Mouse (Mus musculus) heart, embryonic 15.5 days (tissue): Measurements from ENCODE around the gene Slc6a12. TPM values are rescaled to one million over a fixed set of nuclear protein-coding genes. Genes with fewer than 3 reads are reported as not detected.
A peak's percentile ranks its signal among the peaks of the same experiment; 100 is the strongest.

ENCODE experiments used
- ATAC-seq: fragments of 200-750 bp; cut with Nextera tagmentation; replicated peaks from 2 replicates; pipeline ENCODE4 v1.8.0; 2017; ENCODE audit warnings: low read depth, moderate TSS enrichment; ENCODE audit not compliant: insufficient number of reproducible peaks, insufficient read depth, low FRiP score
- H3K27ac ChIP-seq: fragments of 300-500 bp; sonication (generic); 2 replicates; pipeline ENCODE4 v1.5.1; 2015; ENCODE audit warnings: mild to moderate bottlenecking, inconsistent platforms
- H3K27me3 ChIP-seq: fragments of 300-500 bp; sonication (generic); 2 replicates; pipeline ENCODE4 v1.6.1; 2015; ENCODE audit warnings: inconsistent platforms
- H3K36me3 ChIP-seq: fragments of 300-500 bp; sonication (generic); 2 replicates; pipeline ENCODE4 v1.6.1; 2015; ENCODE audit warnings: mild to moderate bottlenecking, inconsistent platforms
- H3K4me1 ChIP-seq: fragments of 300-500 bp; sonication (generic); replicated peaks from 2 replicates; pipeline ENCODE4 v1.6.1; 2015; ENCODE audit warnings: inconsistent platforms
- H3K4me2 ChIP-seq: fragments of 300-500 bp; sonication (generic); 2 replicates; pipeline ENCODE4 v1.6.1; 2015; ENCODE audit warnings: inconsistent platforms, mild to moderate bottlenecking, moderate library complexity
- H3K4me3 ChIP-seq: fragments of 300-500 bp; sonication (generic); 2 replicates; pipeline ENCODE4 v1.5.1; 2015; ENCODE audit warnings: mild to moderate bottlenecking, inconsistent platforms
- H3K9ac ChIP-seq: fragments of 300-500 bp; sonication (generic); 2 replicates; pipeline ENCODE4 v1.6.1; 2015; ENCODE audit warnings: mild to moderate bottlenecking, inconsistent platforms
- H3K9me3 ChIP-seq: fragments of 300-500 bp; sonication (generic); replicated peaks from 2 replicates; pipeline ENCODE4 v1.6.1; 2016; ENCODE audit warnings: inconsistent platforms
- WGBS: fragments of 180-500 bp; shearing (Covaris S2); methylation state at CpG from one replicate; pipeline ENCODE4 v1.1.7; 2015; ENCODE audit warnings: mixed read lengths; 5-methylcytosine and 5-hydroxymethylcytosine counted together
- polyA plus RNA-seq: library from polyadenylated mRNA; unstranded; fragments of >200 nt; fragmentation: Nextera tagmentation; extraction: Ambion mirVana; gene quantifications from 2 replicates; pipeline ENCODE4 v1.2.1, GENCODE M21; 2015

Slc6a12 gene
- not detected in 2 replicates for polyA plus RNA-seq

- Histone ChIP-seq H3K4me2 (no peak within 1 kb of the TSS), H3K27me3 (peaks cover 26% of the 10 kb centered on the region), H3K4me3 (no peak within 1 kb of the TSS), H3K27ac (no peak within 1 kb of the TSS), H3K9ac (no peak within 1 kb of the TSS), H3K9me3 (no peaks in the 10 kb centered on the region), H3K4me1 (no peaks in the 10 kb centered on the region), H3K36me3 (no peaks in the 10 kb centered on the region)
- WGBS = 70% methylated on average over 15 of the region's 15 CpGs
- no peak for ATAC-seq
Observed at GRCm38 (mm10) chr6:121343026-121343770, at the start of gene Slc6a12. Slc6a12 (plus strand) TSS chr6:121343076.

GRCm38 (mm10) chr6:121299317-121299716 is 43.6 kb upstream of the Slc6a12 start:
- H3K4me2 ChIP-seq = no peak overlapping the region
- ATAC-seq = no peak
- no peaks in the 10 kb centered on the region for H3K36me3 ChIP-seq
- H3K27me3 ChIP-seq = no peaks in the 10 kb centered on the region
- no peak overlapping the region for H3K27ac ChIP-seq
- no peak overlapping the region for H3K4me3 ChIP-seq
- 51% methylated on average over 7 of the region's 7 CpGs for WGBS
- H3K4me1 ChIP-seq = peaks cover 12% of the 10 kb centered on the region
- H3K9me3 ChIP-seq = no peaks in the 10 kb centered on the region
- H3K9ac ChIP-seq = no peak overlapping the region

DNA sequence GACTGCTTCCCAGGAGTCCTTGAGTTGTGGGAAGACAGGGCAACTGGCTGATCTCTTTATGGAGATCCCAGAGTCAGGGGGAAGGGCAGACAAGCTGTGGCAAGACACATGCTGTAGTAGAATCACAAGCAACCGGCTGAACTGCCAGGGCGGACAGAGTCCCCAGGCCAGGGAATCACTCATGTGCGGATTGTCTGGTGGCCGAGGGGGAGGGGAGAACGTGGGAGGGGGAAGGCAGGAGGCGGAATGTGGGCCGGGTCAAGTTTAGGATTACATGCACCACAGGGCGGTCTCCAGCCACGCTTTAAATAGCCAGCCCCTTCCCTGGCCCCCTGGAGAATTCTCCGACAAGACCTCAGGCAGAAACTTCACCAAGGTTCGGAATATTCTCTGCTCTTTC is 42.9 kb upstream of the Slc6a12 start, which contains the start of gene Slc6a13:
TSS of gene Slc6a13 (plus strand) at position 274 of the 400 bp plus-strand sequence.
- no peaks in the 10 kb centered on the region for H3K9me3 ChIP-seq
- H3K4me1 ChIP-seq = peaks cover 12% of the 10 kb centered on the region
- no peak within 1 kb of the TSS for H3K9ac ChIP-seq
- no peaks in the 10 kb centered on the region for H3K36me3 ChIP-seq
- H3K4me3 ChIP-seq = peak within 1 kb of the TSS; percentile 22
- peak; percentile 85 for ATAC-seq
- H3K27me3 ChIP-seq = no peaks in the 10 kb centered on the region
- 5% methylated on average over 11 of the region's 11 CpGs for WGBS
- peak within 1 kb of the TSS; percentile 44 for H3K4me2 ChIP-seq
- H3K27ac ChIP-seq = peak within 1 kb of the TSS; percentile 44

GRCm38 (mm10) chr6:121300504-121300903 is 42.4 kb upstream of the Slc6a12 start:
- H3K27ac ChIP-seq = peak overlapping the region; percentile 44
- H3K4me2 ChIP-seq = peak overlapping the region; percentile 44
- no peak for ATAC-seq

DNA sequence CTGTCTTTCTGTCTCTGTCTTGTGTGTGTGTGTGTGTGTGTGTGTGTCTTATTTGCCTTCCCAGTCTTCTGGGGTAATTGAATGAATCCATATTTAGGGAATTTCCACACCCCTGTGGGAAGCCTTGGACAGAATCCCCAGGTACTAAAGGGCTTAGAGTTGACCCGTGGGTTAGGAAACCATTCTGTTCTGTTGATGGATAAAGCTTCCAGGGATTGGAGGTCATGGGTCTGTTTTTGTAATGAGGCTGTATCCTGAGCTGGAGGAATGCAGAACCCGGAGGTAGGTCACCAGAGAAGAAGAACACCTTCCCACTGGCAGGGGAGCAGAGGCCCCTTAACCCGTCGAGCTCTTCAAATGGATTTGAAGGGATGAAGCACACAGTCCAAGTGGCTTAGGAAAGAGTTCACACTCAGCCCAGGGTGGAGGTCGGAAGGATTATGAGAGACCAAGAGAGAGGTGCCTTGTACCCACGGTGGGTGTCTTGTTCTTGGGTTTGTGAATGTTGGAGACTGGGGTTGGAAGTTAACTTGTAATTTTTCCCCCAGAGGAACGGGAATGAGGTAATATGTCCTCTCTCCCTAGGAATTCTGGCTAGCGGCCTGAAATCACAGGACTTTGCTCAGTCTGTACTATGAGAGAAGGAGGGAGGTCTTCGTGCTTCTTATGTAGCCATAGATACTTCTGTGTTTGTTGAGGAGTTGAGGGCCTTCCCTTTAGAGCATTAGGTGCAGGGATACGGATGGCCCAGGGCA is 39.2 kb upstream of the Slc6a12 start:
- H3K9ac ChIP-seq = no peak overlapping the region
- H3K9me3 ChIP-seq = no peaks in the 10 kb centered on the region
- H3K4me2 ChIP-seq = no peak overlapping the region
- no peak overlapping the region for H3K4me3 ChIP-seq
- peaks cover 12% of the 10 kb centered on the region for H3K4me1 ChIP-seq
- H3K36me3 ChIP-seq = no peaks in the 10 kb centered on the region
- 71% methylated on average over 10 of the region's 10 CpGs for WGBS
- no peaks in the 10 kb centered on the region for H3K27me3 ChIP-seq
- ATAC-seq = no peak
- H3K27ac ChIP-seq = no peak overlapping the region

More at GRCm38 (mm10) chr6:121300504-121300903, 42.4 kb upstream of the Slc6a12 start:
- WGBS = 38% methylated on average over 9 of the region's 9 CpGs
- H3K4me3 ChIP-seq = peak overlapping the region; percentile 22
- H3K9me3 ChIP-seq = no peaks in the 10 kb centered on the region
- H3K27me3 ChIP-seq = no peaks in the 10 kb centered on the region
- peaks cover 12% of the 10 kb centered on the region for H3K4me1 ChIP-seq
- H3K36me3 ChIP-seq = no peaks in the 10 kb centered on the region
- H3K9ac ChIP-seq = no peak overlapping the region

DNA sequence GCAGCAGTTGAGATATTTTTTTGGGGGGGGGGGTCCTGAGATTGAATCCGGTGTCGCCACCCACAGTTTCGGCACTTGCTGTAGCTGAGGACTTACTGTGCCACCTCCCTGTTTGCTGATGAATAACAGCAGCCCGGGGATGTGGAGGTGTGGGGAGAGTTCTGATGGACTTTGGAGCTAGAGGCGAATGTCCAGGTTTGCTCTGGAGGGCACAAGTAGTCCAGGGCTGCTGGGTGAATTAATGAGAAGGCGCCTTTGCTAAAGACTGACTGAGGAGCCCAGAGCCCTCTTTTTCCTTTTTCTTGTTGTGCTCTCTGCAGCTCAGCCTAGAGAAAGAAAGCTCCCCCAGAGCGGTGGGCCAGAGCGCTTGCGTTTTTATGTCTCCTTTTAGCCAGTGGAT is 38.2 kb upstream of the Slc6a12 start:
- H3K27me3 ChIP-seq = no peaks in the 10 kb centered on the region
- no peak overlapping the region for H3K9ac ChIP-seq
- no peak overlapping the region for H3K4me2 ChIP-seq
- no peak for ATAC-seq
- no peak overlapping the region for H3K4me3 ChIP-seq
- H3K4me1 ChIP-seq = peaks cover 10% of the 10 kb centered on the region
- H3K36me3 ChIP-seq = no peaks in the 10 kb centered on the region
- no peak overlapping the region for H3K27ac ChIP-seq
- WGBS = 80% methylated on average over 9 of the region's 9 CpGs
- no peaks in the 10 kb centered on the region for H3K9me3 ChIP-seq

GRCm38 (mm10) chr6:121305571-121305970 is 37.3 kb upstream of the Slc6a12 start:
- no peaks in the 10 kb centered on the region for H3K36me3 ChIP-seq

DNA sequence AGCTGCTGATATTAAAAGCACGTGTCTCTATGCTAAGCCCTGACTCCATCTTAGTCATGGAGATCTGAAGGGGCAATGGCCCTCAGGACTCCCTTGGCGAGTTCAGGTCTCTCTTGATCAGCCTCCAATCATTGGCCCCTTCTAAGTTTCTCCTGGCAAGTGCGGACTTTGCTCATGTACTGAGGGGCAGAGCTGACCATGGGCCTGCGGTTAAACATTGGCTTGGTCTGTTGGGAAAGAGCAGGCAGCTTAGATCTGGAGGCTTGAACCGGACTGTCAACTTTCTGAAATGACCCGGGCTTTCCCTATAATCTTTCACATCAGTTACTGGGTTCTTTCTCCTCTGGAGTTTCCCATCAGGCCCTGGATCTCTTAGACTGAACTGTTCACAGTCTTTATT is 31.9 kb upstream of the Slc6a12 start:
- no peak for ATAC-seq
- Histone ChIP-seq H3K36me3 (no peaks in the 10 kb centered on the region), H3K27ac (no peak overlapping the region), H3K27me3 (no peaks in the 10 kb centered on the region), H3K9me3 (no peaks in the 10 kb centered on the region), H3K4me3 (no peak overlapping the region), H3K9ac (no peak overlapping the region), H3K4me1 (no peaks in the 10 kb centered on the region), H3K4me2 (no peak overlapping the region)
- 84% methylated on average over 6 of the region's 6 CpGs for WGBS

More at GRCm38 (mm10) chr6:121305571-121305970, 37.3 kb upstream of the Slc6a12 start:
- no peaks in the 10 kb centered on the region for H3K27me3 ChIP-seq
- H3K4me1 ChIP-seq = peaks cover 3% of the 10 kb centered on the region
- H3K27ac ChIP-seq = no peak overlapping the region
- no peak overlapping the region for H3K4me3 ChIP-seq
- 81% methylated on average over 3 of the region's 3 CpGs for WGBS
- H3K9ac ChIP-seq = no peak overlapping the region
- ATAC-seq = no peak
- H3K4me2 ChIP-seq = no peak overlapping the region
- no peaks in the 10 kb centered on the region for H3K9me3 ChIP-seq

DNA sequence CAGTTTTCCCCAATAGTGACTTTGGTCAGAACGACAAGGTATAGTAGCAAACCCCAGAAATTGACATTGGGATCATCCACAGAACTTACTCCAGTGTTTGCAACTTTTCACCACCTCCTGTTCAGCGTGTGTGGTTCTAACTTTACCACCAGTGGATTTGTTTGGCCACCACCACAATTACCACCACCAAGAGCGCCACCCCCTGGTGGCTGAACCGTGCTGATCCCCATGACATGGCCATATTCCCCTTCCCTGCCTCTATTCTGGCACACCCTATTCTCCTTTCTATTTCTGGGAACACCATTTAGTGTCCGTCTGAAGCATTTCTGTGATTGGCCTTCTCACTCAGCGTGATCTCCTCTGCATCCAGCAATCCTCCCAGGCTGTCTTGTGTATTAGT is 23.8 kb upstream of the Slc6a12 start:
- Histone ChIP-seq H3K4me1 (no peaks in the 10 kb centered on the region), H3K27me3 (no peaks in the 10 kb centered on the region), H3K4me2 (no peak overlapping the region), H3K9ac (no peak overlapping the region), H3K36me3 (no peaks in the 10 kb centered on the region), H3K4me3 (no peak overlapping the region), H3K27ac (no peak overlapping the region), H3K9me3 (no peaks in the 10 kb centered on the region)
- 61% methylated on average over 6 of the region's 6 CpGs for WGBS
- no peak for ATAC-seq

GRCm38 (mm10) chr6:121322381-121323110 is 20.3 kb upstream of the Slc6a12 start:
- Histone ChIP-seq H3K27ac (no peak overlapping the region), H3K4me3 (no peak overlapping the region), H3K36me3 (no peaks in the 10 kb centered on the region), H3K4me2 (no peak overlapping the region), H3K27me3 (no peaks in the 10 kb centered on the region), H3K9me3 (no peaks in the 10 kb centered on the region), H3K9ac (no peak overlapping the region), H3K4me1 (peaks cover 15% of the 10 kb centered on the region)
- 84% methylated on average over 9 of the region's 9 CpGs for WGBS
- no peak for ATAC-seq

GRCm38 (mm10) chr6:121325298-121325697 is 17.6 kb upstream of the Slc6a12 start:
- 76% methylated on average over 3 of the region's 3 CpGs for WGBS
- H3K27me3 ChIP-seq = no peaks in the 10 kb centered on the region
- ATAC-seq = no peak

More at GRCm38 (mm10) chr6:121325298-121325697, 17.6 kb upstream of the Slc6a12 start:
- Histone ChIP-seq H3K27ac (no peak overlapping the region), H3K4me3 (no peak overlapping the region), H3K4me1 (peaks cover 15% of the 10 kb centered on the region), H3K9ac (no peak overlapping the region), H3K36me3 (no peaks in the 10 kb centered on the region), H3K9me3 (no peaks in the 10 kb centered on the region), H3K4me2 (no peak overlapping the region)
